Mouse (Mus musculus): ENCODE data around the gene Gpt2.

Gpt2 gene

DNA sequence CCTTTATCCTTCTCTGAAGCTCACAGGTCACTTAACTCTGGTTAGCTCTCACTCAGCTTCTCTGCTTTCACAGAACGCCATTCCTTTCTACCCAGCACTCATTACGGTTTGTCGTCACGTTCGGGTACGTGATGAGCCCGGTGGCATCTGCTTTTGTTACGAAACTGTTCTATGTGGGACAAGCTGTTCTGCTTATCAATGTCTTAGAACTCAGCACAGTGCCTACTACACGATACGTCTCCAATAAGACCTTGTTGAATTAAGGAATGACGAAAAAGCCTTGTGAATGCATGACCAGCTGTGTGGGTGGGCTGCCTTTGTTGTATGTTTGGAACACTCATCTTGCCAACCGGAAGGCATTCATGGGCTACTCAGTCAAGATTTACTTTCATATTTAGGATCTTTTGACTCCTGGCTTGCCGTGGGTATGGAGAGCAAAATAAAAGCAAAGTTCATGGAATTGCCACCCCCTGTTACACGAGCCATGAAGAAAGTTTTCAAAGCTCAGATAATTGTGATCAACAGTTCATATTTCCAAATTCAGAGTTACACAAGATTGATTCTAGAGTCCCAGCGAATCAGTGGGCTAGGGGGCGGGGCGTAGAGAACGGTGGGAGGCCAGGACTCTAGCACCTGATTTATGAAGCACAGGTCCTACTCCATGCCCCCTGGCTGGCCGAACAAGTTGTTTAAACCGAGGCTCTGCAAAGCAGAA lies 4.3 kb upstream of the Gpt2 start:
- DNase-seq (ENCODE audit: low spot score in 2 of 2): no peak

DNA sequence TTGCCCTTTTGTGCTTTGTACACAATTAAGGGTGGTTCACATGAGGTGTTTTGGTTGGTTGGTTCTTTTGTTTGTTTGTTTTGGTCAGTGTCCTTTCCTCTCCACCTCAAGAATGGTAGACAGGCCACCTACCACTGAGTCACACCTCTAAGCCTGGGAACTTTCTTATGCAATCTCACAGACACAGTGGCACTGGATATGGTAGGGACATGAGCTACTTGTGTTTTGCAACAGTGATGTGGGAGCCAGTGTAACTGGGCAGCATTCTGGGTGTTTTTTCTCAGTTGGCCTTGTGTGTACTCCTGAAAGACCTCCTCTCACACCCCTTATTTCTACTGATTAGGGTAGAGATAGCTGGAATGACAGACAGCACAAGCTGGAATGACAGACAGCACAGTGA lies 3.7 kb upstream of the Gpt2 start:
- DNase-seq (ENCODE audit: low spot score in 2 of 2): no peak

DNA sequence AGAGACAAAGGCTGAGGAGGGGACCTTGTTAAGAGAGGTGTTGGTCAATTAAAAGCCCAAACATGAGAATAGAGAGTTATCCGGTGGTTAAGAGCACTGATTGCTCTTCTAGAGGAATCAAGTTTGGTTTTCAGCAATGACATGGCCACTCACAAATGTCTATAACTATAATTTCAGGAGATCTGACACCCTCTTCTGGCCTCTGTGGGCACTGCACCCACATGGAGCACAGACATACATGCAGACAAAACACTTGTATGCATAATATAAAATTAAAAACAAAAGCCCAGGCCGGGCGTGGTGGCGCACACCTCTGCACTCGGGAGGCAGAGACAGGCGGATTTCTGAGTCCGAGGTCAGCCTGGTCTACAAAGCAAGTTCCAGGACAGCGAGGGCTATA lies 2.8 kb upstream of the Gpt2 start:
- DNase-seq (ENCODE audit: low spot score in 2 of 2): no peak

DNA sequence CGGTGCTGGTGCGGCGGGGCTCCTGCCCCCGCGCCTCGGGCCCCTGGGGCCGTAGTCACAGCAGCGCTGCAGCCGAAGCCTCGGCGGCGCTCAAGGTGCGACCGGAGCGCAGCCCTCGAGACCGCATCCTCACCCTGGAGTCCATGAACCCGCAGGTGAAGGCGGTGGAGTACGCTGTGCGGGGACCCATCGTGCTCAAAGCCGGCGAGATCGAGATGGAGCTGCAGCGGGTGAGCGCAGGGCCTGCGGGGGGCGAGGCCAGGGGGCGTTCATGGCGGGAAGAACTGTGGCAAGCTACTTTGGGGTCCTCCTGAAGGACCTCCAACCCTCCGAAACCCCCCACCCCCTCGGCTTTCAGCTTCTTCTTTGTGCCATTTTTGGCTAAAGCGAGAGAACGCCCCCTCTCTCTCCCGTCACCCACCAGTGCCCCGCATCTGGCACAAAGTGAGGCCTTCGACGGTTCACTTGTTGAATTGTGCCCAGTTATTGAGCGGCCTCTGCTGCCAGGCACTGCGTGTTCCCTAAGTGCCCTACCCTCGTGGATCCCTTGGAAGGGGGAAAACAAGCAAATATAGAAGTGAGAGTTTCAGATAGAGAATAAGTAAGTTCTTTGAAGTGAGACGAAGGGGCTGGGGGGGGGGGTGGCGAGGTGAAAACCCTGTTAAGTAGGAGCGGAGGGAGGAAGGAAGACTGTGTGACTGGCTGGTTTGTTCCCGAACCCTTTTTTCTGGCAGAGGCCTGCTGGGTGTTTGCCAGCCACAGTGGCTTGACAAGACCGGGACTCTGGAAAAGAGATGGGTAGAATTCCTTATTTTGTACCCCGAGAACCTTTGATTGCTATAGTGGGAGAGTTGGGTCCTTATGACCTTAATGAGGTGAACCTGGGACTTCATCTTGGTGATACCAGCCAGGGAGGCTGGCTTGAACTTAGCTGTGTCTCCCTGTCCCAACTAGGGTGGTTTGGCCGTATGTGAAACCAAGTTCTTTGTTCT lies 860 bp downstream of the Gpt2 start:
- DNase-seq (ENCODE audit: low spot score in 2 of 2): peak; percentile 11 to 26

DNA sequence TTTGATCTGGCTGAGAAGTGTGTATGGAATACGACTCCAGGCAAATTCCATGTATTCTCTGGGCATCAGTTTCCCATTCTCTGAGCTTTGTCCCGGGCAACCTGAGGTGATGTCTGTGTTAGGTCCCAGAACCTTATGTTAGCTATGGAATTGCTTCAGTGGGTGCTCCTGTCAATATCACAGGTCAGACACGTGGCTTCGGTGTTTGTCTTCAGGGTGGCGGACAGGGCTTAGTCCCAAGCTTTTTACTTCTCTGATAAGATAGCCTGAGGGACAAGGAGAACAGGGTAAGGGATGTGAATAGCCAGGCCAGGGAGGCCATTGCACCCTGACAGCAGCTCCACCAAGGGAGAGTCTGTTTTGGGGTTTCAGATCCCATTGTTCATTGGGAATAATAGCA lies 3.7 kb downstream of the Gpt2 start:
- DNase-seq (ENCODE audit: low spot score in 2 of 2): no peak

DNA sequence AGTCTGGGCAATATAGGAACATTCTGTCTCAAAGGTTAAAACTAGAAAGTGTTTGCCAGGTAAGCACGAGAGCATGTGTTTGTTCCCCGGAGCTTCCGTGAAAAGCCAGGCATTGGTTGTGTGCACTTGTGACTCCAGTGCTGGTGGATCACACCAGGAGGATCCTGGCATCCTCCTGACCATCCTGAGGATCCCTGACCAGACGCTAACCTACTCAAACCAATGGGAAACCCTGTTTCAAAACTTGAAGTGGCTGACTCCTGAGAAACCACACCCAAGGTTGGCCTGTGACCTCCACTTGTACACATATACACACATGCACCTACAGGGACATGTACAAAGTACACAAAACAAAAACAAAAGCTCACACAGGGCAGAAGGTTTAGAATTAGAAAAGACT lies 4.4 kb downstream of the Gpt2 start:
- DNase-seq (ENCODE audit: low spot score in 2 of 2): no peak

DNA sequence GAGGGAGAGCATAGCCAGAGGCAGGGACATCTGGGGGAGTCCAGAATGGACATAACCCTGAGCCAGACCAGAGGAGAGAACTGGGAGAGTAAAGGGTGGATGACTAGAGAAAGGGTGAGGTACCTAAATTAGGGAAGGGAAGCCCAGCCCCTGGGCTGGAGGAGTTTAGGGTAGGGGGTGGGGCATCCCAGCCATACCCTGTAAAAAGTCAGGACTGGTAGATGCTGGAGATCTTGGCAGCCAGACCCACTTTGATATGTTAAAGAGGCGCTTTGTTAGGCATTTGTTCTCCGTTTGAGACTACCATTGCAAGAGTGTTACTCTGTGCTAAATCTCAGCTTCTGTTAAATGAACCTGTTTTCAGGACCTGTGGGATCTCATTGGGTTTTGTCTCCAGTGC lies 6.2 kb downstream of the Gpt2 start:
- DNase-seq (ENCODE audit: low spot score in 2 of 2): no peak

DNA sequence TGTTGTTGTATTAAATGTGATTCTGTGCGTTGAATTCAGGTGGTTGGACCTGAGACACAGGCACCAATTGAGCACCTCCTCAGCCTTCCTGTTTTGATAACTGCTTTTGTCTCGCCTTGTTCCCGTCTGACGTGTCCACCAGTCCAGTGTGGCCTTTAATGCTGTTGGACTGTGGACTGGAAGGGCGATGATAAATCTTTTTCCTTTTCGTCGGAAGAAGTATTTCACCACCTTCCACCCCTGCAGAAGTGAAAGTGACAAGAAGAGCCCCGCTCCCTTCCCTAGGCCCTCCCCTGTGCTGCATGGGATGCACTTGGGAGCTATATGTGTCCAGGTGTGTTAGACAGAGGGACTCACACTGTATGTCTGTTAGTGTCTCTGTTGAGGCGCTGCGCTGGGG lies 8.1 kb downstream of the Gpt2 start:
- DNase-seq (ENCODE audit: low spot score in 2 of 2): no peak

DNA sequence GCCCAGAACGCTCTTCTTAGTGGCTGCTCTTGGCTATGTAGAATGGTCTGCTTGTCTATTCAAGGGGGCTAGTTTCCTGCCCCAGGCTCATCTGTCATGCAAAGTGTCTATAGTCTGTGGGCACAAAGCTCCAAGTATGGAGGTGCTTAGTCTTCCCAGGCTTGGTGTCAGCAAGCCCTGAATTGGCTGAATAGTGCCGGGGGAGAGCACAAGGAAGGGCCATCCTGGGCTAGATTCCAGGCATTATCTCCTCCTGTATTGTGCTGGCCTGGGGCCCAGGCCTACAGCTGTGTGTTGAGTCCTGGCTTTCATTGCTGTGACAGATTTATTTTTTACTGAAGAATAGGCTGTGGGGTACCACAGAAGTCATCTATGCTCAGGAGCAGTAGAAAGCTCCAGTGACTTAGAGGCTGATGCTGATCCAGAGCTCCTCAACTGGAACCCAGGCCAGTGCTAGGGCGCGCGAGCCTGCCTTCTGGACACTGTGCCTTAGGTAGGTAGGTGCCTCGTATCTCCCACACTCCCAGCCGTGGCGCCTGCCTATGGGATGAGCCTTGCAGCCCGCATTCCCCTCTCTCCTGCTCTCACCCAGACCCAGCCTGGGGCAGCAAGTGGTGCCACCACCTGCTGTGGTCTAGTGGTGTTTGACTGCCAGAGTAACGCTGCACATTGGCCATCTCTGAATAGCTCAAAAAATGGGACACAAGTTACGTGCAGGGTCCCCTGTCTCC lies 8.7 kb downstream of the Gpt2 start:
- DNase-seq (ENCODE audit: low spot score in 2 of 2): no peak

DNA sequence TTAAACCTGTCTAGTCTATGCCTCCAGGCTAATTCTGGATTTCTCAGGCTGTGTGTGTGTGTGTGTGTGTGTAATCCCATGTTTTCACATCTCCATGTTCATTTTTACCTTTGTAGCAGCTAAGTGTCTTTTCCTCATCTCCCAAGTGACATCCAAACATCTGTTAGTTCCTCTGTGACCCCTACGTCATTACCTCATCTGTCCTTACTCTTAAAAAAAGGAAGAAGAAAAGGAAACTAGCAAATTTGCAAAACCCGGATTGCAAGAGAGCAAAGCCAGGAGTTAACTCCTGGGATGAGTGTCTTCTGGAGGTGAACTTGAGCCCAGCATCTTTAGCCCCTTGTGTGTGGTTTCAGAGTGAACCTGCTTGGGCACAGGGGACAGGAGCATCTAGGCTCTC lies 10.0 kb downstream of the Gpt2 start:
- no peak for DNase-seq (ENCODE audit: low spot score in 2 of 2)

DNA sequence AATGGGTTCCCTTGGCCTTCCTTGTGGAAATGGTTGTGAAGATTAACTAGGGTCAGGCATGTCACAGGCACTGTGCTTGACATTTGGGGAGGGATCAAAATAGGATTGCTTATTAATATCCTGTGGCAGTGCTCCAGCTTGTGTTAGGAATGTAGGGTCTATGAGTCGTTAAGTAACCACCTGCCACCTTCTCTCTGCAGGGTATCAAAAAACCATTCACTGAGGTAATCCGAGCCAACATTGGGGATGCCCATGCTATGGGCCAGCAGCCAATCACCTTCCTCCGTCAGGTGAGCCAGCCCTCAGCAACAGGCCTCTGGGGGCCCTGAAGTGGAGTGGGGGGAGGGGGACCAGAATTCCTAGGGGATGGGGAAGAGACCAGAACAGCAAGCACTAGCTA lies 10.7 kb downstream of the Gpt2 start:
- DNase-seq (ENCODE audit: low spot score in 2 of 2): no peak

DNA sequence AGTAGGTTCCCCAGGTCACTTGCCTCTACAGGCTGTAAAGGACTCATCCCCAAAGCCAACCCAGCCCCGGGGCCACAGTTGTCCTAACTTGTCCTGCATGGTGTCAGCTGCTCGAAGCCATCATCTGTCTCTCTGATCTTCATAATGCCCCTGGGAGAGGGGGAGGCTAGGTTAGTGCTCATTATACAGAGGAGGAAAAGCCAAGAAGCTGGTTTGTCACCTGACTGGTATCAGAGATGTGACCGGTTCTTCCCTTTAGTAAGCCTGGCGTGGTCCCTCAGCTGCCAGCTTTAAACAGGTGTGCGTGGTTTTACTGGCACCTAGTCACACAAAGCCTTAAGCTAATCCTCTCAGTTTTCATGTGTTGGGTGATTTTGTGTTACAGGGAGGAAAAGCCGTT lies 12.3 kb downstream of the Gpt2 start:
- DNase-seq (ENCODE audit: low spot score in 2 of 2): no peak

DNA sequence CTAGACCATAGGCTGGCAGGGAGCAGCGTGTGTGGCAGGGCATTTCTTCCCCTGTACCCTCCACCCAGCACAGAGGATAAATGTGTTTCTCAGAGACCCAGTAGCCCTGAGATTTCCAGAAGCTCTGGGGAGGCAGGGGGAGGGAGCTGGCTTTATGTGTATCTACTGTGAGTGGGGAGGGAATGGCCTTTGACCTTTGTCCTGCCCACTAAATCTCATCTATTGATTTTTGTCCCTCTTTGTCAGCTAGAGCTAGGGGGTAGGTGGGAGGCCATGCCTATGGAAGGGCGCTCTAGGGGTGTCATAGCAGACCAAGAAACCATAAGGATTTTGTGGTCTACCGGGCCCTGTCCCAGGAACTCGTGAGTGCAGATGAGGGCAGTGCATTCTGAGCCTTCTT lies 14.2 kb downstream of the Gpt2 start:
- DNase-seq (ENCODE audit: low spot score in 2 of 2): no peak

DNA sequence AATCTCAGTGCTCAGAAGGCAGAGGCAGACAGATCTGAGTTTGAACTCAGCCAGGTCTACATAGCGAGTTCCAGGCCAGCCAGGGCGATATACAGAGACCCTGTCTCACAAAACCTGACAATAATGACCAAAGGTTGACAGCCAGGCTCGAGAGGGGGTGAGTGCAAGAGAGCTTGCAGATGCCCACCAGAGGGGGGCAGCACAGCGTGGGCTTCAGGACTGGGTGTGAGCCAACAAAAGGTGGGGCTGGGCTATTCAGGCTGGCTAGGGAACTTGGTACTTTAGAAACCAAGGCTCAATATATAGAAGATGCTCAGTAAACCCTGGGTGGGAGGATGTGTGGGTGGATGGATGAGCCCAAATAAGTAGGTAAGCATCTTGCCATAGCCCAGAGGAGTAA lies 16.3 kb downstream of the Gpt2 start:
- DNase-seq (ENCODE audit: low spot score in 2 of 2): no peak

DNA sequence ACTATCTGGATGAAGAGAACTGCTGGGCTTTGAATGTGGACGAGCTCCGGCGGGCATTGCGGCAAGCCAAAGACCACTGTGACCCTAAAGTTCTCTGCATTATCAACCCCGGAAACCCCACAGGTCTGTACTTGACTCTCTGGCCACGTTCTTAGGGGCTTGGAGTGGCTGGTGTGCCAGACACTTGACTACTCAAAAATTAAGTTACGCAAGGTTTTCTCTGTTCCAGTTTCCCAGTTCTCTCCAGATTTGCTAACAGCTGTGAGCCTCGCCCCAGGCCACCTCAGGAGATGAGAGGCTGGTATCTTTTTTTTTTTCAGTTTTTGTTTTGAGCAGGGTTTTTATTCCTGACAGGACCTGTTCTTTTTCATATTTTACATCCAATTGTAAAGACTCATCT lies 19.9 kb downstream of the Gpt2 start:
- DNase-seq (ENCODE audit: low spot score in 2 of 2): no peak

DNA sequence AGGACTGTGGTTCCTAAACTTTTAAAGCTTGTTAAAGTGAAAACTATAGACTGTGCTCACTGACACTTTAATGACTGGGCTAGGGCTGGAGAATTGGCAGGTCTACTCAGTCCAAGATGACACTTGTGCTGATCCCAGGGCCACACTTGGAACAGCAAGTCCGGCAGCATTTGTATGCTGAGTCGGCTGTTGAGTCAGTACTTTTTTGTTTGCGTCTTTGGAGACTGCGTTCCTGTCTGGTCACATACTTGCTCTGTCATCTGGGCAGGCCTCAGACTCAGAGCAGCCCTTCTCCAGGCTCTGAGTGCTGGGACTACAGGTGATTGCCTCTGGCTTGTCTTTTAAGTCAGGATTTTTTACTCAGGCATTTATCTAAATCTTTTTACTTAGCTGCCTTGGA lies 20.9 kb downstream of the Gpt2 start:
- DNase-seq (ENCODE audit: low spot score in 2 of 2): no peak

DNA sequence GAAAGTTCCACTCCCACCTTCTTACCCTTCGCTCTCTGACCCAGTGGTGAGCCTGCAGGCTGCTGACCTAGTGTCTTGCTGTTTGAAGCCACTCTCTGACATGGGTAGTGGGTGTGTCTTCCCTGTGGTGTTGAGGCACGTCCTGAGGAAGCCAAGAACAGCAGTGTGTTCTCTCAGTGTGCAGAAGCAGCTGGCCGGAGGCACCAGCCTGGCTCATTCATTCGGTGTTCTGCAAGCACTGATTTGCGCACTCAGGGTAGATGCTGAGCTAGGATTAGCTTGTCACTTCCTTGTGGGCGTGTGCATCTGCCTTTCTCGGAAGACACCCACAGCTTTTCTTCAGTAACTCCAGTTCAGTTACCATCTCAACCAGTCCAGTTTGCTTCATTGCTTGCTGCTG lies 23.0 kb downstream of the Gpt2 start:
- no peak for DNase-seq (ENCODE audit: low spot score in 2 of 2)

DNA sequence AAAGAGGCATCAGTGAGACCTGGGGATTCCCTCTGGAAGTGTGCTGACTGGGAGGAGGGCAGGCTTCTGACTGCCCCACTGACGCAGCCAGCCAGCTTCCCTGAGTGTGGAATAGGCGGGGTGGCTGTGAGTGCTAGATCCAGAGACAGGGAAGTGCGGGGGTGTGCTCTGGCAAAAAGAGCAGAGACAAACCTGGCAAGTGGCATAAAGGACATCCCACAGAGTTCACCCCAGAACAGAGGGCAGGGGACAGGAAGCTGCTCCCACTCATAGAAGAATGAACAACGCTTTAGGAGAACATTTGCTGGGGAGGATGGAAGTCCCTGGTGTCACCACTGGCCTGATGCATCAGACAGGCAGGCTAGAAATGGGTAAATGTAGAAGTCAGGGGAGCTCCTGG lies 25.0 kb downstream of the Gpt2 start:
- DNase-seq (ENCODE audit: low spot score in 2 of 2): no peak

DNA sequence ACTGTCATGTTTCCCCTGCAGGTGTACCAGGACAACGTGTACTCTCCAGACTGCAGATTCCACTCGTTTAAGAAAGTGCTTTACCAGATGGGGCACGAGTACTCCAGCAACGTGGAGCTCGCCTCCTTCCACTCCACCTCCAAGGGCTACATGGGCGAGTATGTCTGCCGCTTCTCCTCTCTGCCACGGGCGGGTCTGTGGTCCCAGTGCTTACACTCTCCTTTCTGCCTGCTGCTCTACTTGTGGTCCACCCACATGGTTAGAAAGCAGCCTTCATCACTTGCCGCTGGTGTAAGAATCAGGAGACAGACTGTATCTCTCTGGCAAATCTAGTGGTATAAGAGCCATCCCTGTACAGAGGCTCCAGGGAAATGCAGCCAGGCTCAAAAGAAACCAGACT lies 25.6 kb downstream of the Gpt2 start:
- DNase-seq (ENCODE audit: low spot score in 2 of 2): no peak

DNA sequence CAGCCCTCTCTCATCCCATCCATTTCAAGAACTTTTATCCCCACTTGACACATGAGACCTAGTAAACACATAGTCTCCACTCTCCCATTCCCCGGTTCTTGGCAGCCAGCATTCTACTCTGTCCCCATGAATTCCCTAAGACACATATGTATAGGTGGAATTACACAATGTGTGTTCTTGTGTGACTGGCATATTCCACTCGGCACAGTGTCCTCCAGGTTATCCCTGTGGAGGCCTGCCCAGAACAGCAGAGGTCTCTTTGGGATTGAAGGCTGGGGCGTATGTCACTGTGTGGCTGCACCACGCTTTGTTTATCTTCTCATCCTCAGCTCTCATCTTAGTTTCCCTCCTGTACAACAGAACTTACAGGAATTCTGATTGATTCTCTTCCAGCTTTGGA lies 28.2 kb downstream of the Gpt2 start:
- no peak for DNase-seq (ENCODE audit: low spot score in 2 of 2)

DNA sequence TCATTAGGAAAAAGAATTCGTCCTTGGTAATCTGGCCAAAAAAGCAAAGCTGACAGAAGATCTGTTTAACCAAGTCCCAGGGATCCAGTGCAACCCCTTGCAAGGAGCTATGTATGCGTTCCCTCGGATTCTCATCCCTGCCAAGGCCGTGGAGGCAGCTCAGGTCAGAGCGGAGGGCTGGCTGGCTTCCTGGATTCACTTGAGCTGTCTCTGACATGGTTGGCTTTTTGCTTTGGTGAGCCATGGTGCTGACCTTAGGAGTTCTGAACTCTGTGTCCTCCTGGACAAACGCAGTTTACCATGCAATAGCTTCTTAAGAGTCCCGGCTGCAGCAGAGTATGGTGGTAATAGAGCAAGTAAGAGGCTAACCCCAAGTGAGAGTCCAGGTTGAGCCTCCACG lies 29.0 kb downstream of the Gpt2 start:
- no peak for DNase-seq (ENCODE audit: low spot score in 2 of 2)

DNA sequence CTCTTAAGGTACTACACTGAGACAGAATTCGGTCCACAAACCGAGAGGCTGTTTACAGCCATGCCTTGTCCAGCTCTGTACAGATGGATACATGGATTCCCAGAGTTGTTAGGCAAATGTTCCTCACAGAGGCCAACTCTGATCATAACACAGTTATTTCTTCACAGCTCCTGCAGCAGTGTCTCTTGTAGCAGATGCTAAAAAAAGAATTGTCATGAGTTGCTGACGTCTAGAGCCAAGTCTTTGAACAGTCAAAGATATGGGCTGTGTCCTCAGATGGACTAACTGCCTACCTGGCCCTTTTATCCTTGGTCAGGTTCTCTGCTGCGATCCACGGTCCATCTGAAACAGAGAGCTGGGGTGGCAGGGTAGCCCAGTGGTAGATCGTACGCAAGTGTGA lies 31.7 kb downstream of the Gpt2 start:
- no peak for DNase-seq (ENCODE audit: low spot score in 2 of 2)

DNA sequence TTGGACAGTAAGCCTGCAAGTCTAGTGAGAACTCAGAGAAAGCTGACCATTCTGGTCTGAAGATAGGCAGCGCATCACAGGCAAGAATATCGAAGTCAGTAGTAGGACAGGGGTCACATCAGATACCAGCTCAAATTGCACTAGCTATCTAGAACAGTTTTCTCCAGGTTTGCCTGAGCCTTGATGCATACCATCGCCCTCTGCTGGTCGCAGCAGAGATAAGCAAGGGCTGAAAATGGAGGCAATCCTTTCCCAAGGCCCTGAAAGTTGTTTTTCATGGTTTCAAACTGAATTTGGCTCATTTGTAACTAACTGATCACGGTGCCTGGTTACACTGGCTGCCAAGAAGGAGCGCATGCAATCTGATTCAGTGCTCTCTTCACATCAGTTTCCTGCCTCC lies 33.7 kb downstream of the Gpt2 start:
- DNase-seq (ENCODE audit: low spot score in 2 of 2): peak; percentile 32 to 73

Measured in spleen, postnatal 10 days (tissue).